Mouse (Mus musculus) liver, adult 2 months (tissue): ENCODE data around the gene Smtnl1. TPM values are rescaled to one million over a fixed set of nuclear protein-coding genes. Genes with fewer than 3 reads are reported as not detected.

ENCODE experiments used
- DNase-seq: peaks from one replicate; pipeline ENCODE4 v3.0.0-alpha.2; 2011; ENCODE audit warnings: low read depth, low spot score; ENCODE audit errors: extremely low read depth
- H3K27ac ChIP-seq: fragments of 200-500 bp; replicated peaks from 2 replicates; pipeline ENCODE4 v1.5.1; 2012; ENCODE audit warnings: low read depth, mild to moderate bottlenecking, control low read depth, inconsistent platforms, low read length; ENCODE audit not compliant: insufficient read depth
- H3K27me3 ChIP-seq: fragments of 200-500 bp; 2 replicates; pipeline ENCODE4 v1.6.1; 2012; ENCODE audit warnings: mild to moderate bottlenecking, moderate library complexity, low read length, inconsistent platforms; ENCODE audit not compliant: control insufficient read depth, insufficient read depth
- H3K36me3 ChIP-seq: fragments of 200-500 bp; 2 replicates; pipeline ENCODE4 v1.6.1; 2012; ENCODE audit warnings: low read length, inconsistent platforms; ENCODE audit not compliant: control insufficient read depth, insufficient read depth
- H3K4me1 ChIP-seq: fragments of 200-500 bp; 2 replicates; pipeline ENCODE4 v1.6.1; 2011; ENCODE audit warnings: low read length; ENCODE audit not compliant: control insufficient read depth, insufficient read depth
- H3K4me3 ChIP-seq: fragments of 200-500 bp; 2 replicates; pipeline ENCODE4 v1.5.1; 2011; ENCODE audit warnings: low read depth, mild to moderate bottlenecking, control low read depth, low read length, moderate library complexity; ENCODE audit not compliant: insufficient read depth
- H3K79me2 ChIP-seq: fragments of 200-500 bp; 2 replicates; pipeline ENCODE4 v1.6.1; 2012; ENCODE audit warnings: inconsistent platforms, mild to moderate bottlenecking, low read length, moderate library complexity; ENCODE audit not compliant: control insufficient read depth, insufficient read depth
- H3K9ac ChIP-seq: fragments of 200-500 bp; 2 replicates; pipeline ENCODE4 v1.6.1; 2012; ENCODE audit warnings: low read depth, mild to moderate bottlenecking, control low read depth, inconsistent platforms, low read length
- CTCF ChIP-seq: fragments of 200-500 bp; IDR thresholded peaks from 2 replicates; pipeline ENCODE4 v1.5.1; 2011; ENCODE audit warnings: low read depth, low read length, control low read depth
- POLR2A ChIP-seq: fragments of 200-500 bp; IDR thresholded peaks from 2 replicates; pipeline ENCODE4 v1.6.1; 2011; ENCODE audit warnings: low read length, control low read depth; ENCODE audit not compliant: insufficient read depth; ENCODE audit errors: extremely low read depth
- WGBS: fragments of 180-500 bp; shearing (Covaris S2); methylation state at CpG from one replicate; pipeline ENCODE4 v1.1.7; 2018; 5-methylcytosine and 5-hydroxymethylcytosine counted together
- polyA plus RNA-seq: library from polyadenylated mRNA; depleted of rRNA; stranded (reverse); fragments of >200 nt; gene quantifications from 2 replicates; pipeline ENCODE4 v1.2.3, GENCODE M21; 2012
- total RNA-seq: library from RNA; depleted of rRNA; stranded (reverse); fragments of >200 nt; gene quantifications from 2 replicates; pipeline ENCODE4 v1.2.3, GENCODE M21; 2014

Smtnl1 gene
- total and polyA plus RNA-seq, 2 experiments = 0.18 TPM; not detected in 1

- TF ChIP-seq POLR2A (no peak), CTCF (no peak)
- Histone ChIP-seq H3K27ac (no peak overlapping the region), H3K9ac (no peak overlapping the region), H3K36me3 (no peaks in the 10 kb centered on the region), H3K4me1 (0 out of 2 replicates have a peak, but pooled peaks cover 5% of the 10 kb centered on the region), H3K27me3 (no peaks in the 10 kb centered on the region), H3K4me3 (no peak overlapping the region), H3K79me2 (0 out of 2 replicates have a peak, but pooled peaks cover 4% of the 10 kb centered on the region)
- DNase-seq = no peak
- WGBS = 40% methylated on average over 9 of the region's 9 CpGs
These were observed 15.6 kb upstream of the Smtnl1 start for GRCm38 (mm10) chr2:84837817-84838592.

- H3K36me3 ChIP-seq = no peaks in the 10 kb centered on the region
- no peak overlapping the region for H3K27ac ChIP-seq
- DNase-seq = no peak
- peaks cover 6% of the 10 kb centered on the region; the same call in 1 of the 2 replicates for H3K4me1 ChIP-seq
- no peaks in the 10 kb centered on the region for H3K27me3 ChIP-seq
- H3K4me3 ChIP-seq = no peak overlapping the region
- no peak for TF ChIP-seq CTCF
- no peak for TF ChIP-seq POLR2A
- 0 out of 2 replicates have a peak, but pooled peaks cover 3% of the 10 kb centered on the region for H3K79me2 ChIP-seq
- 65% methylated on average over 8 of the region's 8 CpGs for WGBS
- H3K9ac ChIP-seq = no peak overlapping the region
These were observed 14.7 kb upstream of the Smtnl1 start for GRCm38 (mm10) chr2:84837107-84837506.

GRCm38 (mm10) chr2:84831666-84832391, 9.4 kb upstream of the Smtnl1 start:
- peak overlapping the region; percentile 7; the same call in 1 of the 2 replicates for H3K9ac ChIP-seq
- H3K36me3 ChIP-seq = peaks cover 3% of the 10 kb centered on the region; the same call in 1 of the 2 replicates
- WGBS = 12% methylated on average over 10 of the region's 10 CpGs
- peak; percentile 86 for DNase-seq
- H3K27ac ChIP-seq = peak overlapping the region; percentile 46
- no peak for TF ChIP-seq POLR2A
- TF ChIP-seq CTCF = peak; percentile 96
- no peaks in the 10 kb centered on the region for H3K27me3 ChIP-seq
- no peaks in the 10 kb centered on the region for H3K79me2 ChIP-seq
- no peak overlapping the region for H3K4me3 ChIP-seq
- H3K4me1 ChIP-seq = peaks cover 6% of the 10 kb centered on the region; the same call in 1 of the 2 replicates

DNA sequence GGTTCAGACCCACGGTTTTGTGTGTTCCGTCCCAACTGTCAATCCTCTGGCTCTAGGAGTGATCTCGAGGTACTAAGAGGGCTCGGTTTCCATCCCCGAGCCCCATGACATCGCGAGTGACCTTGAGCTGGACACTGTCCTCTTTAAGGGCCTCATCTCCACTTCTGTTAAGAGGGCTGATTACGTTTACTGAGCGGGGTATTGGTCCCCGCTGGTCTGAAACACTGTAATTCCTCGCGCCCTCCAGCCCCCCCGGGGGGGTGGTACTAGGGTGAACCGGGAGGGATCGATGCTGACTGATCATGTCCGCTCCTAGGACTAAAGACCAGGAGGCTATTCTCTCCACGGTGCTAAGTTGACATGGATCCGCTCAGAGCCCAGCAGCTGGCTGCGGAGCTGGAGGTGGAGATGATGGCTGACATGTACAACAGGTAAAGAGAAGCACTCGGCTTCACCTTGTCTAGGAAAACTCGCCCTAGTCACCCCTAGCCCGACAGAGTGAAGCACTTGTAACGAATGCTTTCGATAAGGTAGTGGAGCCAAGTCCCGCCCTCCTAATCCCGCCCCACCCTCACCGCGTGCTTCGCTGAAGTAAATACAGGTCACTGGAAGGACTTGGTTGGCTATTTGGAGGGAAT, 5.0 kb upstream of the Smtnl1 start:
- under 1% methylated on average over 29 of the region's 29 CpGs for WGBS
- peaks cover 7% of the 10 kb centered on the region; the same call in 1 of the 2 replicates for H3K4me1 ChIP-seq
- H3K27me3 ChIP-seq = no peaks in the 10 kb centered on the region
- peak; percentile 84 for DNase-seq
- H3K9ac ChIP-seq = peak overlapping the region; percentile 80
- peaks cover 3% of the 10 kb centered on the region; the same call in 1 of the 2 replicates for H3K36me3 ChIP-seq
- H3K4me3 ChIP-seq = peak overlapping the region; percentile 90
- TF ChIP-seq CTCF (no peak), POLR2A (0 out of 2 replicates have a peak, but pooled peaks have one; percentile 41)
- H3K27ac ChIP-seq = peak overlapping the region; percentile 91
- no peaks in the 10 kb centered on the region for H3K79me2 ChIP-seq

DNA sequence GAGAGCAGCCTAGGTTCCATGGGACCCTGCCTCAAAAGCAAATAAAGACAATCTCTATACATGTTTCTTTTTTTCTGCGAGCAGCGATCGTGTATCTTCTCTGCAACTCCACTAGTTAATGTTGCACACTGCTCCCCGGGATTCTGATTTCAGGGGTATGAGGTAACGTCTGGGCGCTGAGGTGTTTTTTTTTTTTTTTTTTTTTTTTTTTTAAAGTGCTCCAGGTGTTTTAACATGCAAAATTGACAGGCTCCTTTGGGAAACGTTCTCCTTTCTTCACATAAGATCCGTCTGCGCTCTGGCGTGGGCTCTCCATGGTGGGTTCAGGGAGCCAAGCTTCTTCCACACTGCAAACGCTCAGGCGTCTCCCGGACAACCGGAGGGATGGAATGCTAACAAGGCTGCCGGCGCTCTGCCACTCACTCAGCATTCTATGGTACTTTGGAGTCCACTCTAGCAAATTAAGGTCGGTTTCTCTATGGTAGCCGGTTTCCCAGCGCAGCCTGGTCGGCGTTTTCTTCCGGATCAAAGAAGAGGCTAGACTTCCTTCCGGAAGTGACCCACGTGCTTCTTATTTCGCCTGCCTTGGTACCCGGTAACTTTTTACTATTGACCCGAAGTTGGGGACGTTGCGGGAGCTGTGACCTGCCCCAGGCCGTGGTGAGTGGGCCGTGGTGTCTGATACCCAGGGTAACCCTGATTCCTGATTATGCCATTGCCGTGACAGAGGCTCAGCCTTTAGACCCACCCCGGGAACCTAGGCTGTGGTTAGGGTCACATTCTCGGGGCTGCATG, 4.2 kb upstream of the Smtnl1 start, which contains the start of gene Timm10:
Timm10 (plus strand) TSS at position 510 of the 795 bp plus-strand sequence.
- no peaks in the 10 kb centered on the region for H3K27me3 ChIP-seq
- H3K79me2 ChIP-seq = no peaks in the 10 kb centered on the region
- under 1% methylated on average over 34 of the region's 34 CpGs for WGBS
- peaks cover 4% of the 10 kb centered on the region; the same call in 1 of the 2 replicates for H3K4me1 ChIP-seq
- peak within 1 kb of the TSS; percentile 91 for H3K27ac ChIP-seq
- peak within 1 kb of the TSS; percentile 90 for H3K4me3 ChIP-seq
- H3K36me3 ChIP-seq = peaks cover 3% of the 10 kb centered on the region; the same call in 1 of the 2 replicates
- H3K9ac ChIP-seq = peak within 1 kb of the TSS; percentile 80
- TF ChIP-seq POLR2A (0 out of 2 replicates have a peak, but pooled peaks have one; percentile 26), CTCF (no peak)
- DNase-seq = peak; percentile 94
